Mouse (Mus musculus) adrenal gland, postnatal 10 days (tissue): ENCODE results near the gene Pank1. TPM values are rescaled to one million over a fixed set of nuclear protein-coding genes. Genes with fewer than 3 reads are reported as not detected.
A peak's percentile ranks its signal among the peaks of the same experiment; 100 is the strongest.

Source experiments
- DNase-seq: peaks from one replicate; pipeline ENCODE4 v3.0.0; 2021; ENCODE audit warnings: mixed read lengths
- total RNA-seq, 2 experiments: library from RNA; stranded (reverse); gene quantifications; 2 replicates each; pipeline ENCODE4 v1.2.3; 2021

The Pank1 gene
- total RNA-seq, 2 experiments from 2014 or later = 95.0 to 135 TPM

DNA sequence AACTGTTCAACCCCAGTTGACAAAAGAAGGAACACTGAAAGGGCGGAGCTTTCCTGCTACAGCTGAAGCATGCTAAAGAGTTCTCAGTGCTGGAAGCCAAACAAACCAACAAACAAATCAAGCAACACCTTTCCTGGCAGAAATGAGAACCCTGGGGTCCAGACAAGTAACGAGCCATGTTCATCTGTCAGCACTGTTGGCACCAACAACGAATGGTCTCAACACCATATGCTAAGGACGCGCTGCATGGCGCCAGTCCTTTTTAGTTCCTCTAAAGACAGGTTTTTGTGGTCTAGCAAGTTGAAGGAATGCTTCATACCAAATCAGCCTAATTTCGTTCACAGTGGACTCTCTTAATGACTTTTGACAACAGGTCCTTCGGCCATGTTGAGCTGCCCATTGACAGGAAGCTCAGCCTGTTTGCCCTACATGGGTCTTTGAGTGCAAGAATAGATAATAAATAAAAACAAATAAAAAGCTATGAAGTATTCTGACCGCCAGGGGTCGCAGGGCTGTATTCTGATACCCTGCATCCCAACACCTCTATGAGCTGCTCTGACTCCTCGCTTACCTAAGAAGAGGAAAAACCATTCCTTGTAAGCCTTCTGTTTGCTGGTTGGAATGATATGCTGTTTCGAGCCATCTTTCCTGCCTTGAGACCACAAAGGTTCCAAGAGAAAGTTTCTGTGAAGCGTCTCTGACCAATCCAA, 53.2 kb downstream of the Pank1 start:
- peak; percentile 69 for DNase-seq

GRCm38 (mm10) chr19:34819577-34820170, 59.6 kb downstream of the Pank1 start:
- peak; percentile 42 for DNase-seq

DNA sequence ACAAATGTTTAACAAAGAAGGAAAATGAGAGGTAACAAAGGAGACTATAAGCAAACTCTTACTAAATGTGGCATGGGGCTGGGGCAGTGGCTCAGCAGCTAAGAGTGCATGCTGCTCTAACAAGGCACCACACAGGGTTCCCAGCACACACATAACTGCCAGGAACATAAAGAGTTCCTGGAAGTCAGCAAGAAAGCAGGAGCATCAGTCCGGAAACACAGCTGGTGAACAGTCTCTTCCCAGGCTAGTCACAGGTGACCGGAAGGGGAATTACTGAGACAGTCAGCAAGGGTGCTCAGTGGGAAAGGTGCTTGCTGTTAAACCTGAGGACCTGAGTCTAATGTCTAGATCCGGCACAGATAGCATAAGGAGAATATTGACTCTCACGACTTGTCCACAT, 63.9 kb downstream of the Pank1 start:
- no peak for DNase-seq

DNA sequence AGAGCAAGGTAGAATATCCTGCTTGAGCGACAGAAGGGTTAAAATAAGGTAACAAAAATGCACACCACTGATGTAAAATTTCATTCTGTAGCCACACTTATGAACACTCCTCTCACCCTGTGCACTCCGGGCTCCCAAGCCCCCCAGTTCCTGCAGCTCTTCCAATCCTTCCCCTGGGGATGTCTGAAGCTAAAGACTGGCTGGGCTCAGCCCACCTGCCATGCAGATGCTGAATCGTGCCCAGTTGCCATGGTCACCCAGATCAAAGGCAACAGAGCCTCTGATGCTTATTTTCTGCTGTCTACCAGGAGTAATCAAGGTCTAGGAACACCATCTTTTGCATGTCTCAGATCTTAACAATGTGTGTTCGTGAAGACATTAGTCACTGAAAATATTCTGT, 64.6 kb downstream of the Pank1 start:
- DNase-seq = no peak

- DNase-seq = no peak
These were observed 65.3 kb downstream of the Pank1 start for GRCm38 (mm10) chr19:34813961-34814360.

DNA sequence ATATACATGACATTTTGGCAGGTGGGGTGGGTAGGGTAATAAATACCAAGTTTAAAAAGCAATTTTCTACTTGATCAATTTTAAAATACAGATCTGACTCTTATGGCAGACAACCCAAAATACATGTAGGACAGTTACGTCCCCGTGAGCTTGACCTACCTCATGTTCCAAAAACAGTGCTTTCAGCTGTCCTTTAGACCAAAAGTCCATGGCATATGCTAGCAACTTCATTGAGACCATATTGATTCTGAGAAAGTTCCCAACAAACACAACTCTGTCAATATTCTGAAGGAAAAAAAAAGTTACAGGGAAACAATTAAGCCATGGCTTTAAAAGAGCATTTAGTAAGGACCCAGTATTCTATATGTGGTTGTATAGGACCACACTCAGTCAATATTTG, 65.7 kb downstream of the Pank1 start:
- no peak for DNase-seq

- no peak for DNase-seq
These were observed 66.5 kb downstream of the Pank1 start for GRCm38 (mm10) chr19:34812711-34813110.

DNA sequence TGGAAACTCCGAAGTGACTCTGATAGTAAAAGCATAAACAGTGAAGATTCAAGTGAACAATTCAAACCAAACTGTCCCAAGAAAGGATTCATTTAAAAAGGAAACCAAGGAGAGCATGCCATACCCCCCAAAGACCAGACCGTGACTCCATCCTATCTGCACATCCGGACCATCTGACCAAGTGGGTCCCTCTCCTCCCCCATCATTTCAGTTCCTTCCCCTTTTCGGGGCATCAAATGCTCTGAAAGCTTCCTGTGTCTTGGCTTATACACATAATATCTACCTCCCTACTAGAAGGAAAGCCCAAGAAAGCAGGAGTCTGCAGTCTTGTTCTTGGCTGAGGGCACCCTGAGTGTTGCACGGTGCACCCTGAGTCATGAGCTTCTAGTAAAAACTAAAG, 72.1 kb downstream of the Pank1 start:
- no peak for DNase-seq

DNA sequence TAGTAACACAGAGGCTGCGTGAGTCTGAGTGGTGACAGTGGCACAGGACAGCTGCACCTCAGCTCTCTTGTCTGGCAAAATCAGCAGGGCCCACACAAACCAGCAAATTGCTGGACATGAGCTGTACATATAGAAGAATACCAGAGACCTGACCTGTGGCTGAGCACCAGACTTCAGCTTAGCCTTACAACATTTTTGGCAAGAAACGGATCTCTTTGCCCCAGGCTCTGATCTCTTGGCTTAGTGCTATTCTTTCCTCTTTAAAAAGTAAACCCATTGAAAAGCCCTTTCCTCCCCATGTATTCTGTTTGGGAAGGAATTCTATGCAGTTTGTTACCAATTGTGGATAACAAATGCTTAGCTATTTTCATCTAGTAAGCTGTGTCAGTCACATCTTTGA, 74.2 kb downstream of the Pank1 start:
- no peak for DNase-seq

DNA sequence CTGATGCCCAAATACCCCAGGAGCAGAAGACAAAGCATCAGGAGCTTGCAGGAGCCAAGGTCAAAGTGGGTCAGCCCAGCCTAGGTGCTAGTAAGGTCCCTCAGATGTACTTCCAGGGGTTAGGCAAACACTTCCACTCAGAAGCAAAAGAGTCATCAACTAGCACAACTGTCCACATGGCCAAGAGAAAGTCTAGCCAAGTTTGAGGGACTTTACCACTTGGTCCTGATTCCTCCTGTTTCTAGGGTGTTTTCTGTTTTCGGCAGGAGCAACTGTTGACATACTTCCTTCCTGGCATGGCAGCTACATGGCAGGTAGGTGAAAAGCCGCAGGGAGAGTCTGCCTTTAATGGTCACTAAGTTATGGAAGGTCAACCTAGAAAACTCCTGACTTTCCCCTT, 74.7 kb downstream of the Pank1 start:
- DNase-seq = no peak

DNA sequence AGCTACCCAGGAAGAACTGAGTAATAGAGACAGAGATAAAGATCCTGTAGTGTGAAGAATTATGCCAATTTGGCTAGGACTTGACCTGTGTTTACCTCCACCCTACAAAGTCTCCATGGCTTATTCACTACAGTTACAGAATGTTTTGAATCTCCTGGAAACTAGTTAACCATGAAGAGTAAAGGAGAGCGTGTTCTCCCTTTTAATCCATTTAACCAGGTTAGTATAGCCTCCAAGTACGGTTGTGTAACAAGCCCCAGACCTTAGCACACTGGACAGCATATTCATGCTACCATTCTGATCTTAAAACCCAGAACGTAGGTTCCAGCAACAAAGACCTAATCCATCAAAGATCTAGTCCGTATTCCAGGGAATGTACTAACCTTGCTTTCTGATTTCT, 75.9 kb downstream of the Pank1 start:
- DNase-seq = no peak

GRCm38 (mm10) chr19:34799644-34800267, 79.5 kb downstream of the Pank1 start:
- no peak for DNase-seq

DNA sequence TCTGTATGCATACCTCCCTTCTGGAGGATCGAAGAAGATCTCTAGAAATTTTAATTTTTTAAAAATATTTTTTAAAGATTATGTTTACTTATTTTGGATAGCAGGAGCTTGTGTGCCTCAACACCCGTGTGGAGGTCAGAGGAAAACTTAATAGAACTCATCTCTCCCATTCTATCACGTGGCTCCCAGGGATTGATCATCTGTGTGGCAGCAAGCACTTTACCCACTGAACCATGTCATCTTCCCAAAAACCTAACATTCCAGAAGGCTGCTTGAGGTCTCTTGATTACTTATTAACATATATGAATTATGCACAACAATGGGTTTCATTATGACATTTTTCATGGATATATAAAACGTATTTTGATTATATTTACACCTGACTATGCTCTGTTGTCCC, 82.9 kb downstream of the Pank1 start:
- DNase-seq = no peak

DNA sequence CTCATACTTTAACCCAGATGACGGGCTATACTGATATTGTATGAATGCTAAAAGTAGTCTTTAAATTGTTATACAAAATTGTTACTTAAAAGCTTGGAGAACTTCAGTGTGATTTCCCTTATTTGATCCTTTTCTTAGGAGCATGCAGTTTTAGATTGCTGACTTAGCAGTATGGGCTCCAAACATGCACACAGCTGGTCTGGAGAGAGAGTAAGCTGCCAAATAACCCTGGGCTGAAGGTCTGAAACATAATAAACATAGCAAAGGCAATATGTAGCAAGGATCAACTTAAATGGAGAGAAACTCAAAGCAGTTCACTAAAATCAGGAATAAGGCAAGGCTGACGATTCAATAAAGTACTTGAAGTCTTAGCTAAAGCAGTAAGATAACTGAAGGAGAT, 96.8 kb downstream of the Pank1 start:
- DNase-seq = no peak

GRCm38 (mm10) chr19:34778993-34779392, 100.3 kb downstream of the Pank1 start:
- DNase-seq = no peak

DNA sequence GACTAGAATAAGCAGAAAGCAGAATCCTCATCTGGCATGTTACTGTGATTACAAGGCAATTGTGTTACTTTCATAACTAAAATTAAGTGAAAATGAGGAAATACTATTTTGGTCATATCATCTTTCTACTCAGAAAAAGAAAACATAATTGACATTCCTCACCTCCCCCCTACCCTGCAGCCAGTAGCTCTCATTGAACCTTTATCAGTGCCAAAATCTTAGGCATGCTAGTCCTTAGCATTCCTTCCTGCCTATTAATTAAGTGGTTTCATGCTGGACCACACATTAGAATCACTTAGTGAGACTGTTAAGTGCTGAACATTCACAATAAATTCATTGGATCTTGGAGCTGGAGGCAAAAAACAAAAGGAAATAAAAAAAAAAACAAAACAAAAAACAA, 101.2 kb downstream of the Pank1 start:
- DNase-seq = no peak

DNA sequence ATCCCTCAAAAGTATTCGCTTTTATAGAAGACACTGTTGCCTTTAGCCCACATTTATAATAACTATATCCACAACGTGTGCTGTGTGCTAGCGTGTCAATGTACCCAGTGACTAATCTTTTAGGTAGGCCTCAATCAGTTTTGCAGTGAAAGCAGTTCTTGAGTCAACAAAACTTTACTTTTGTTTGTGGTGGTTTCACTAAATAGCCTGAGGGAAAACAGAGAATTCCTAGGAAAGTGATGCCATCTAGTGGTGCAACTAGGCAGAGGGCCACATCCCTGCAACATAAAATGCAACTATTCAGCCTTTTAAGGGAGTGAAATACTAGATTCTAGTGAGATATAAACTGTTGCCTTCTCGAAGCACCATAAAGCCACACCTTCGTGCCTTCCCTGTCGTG, 106.5 kb downstream of the Pank1 start:
- peak; percentile 64 for DNase-seq

DNA sequence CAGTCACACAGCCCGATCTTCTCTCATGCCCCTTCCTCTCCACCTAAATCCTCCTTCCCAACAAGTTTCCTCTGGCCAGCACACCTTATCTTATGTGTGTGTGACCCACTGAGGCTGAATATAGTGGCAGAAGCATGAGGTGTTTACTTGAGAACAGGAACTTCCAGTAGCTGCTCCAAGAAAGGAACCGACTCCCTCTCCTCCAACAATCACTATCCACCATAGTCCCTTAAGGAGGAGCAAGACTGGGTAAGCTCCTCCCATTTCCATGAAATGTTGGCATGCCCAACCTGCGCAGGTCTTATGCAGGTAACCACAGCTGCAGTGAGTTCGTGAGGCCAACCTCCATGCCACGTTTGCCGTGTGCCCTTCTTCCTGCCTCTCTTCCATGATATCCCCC, 108.5 kb downstream of the Pank1 start:
- no peak for DNase-seq

DNA sequence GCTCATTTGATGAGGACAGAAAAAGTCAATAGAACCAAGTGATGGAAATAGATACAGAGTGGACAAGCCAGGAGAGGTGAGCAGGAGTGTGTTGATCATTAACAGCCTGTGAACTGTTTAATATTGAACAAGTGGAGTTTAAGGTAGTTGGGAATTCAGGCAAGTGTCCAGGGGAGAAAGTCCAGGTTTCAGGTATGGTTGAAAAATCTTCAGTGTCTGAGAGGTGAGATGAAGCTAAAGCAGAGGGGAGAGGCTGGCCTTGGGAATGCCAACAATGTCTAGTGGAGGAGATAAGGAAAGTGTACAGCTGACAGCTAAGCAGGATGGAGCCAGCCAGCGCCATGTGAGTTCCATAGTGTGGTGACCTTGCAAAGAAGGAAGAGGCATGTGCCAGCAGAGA, 120.5 kb downstream of the Pank1 start:
- DNase-seq = peak; percentile 3
